Comparison of ENCODE assay signal across 14 mouse cellular contexts in the genomic region with DNA sequence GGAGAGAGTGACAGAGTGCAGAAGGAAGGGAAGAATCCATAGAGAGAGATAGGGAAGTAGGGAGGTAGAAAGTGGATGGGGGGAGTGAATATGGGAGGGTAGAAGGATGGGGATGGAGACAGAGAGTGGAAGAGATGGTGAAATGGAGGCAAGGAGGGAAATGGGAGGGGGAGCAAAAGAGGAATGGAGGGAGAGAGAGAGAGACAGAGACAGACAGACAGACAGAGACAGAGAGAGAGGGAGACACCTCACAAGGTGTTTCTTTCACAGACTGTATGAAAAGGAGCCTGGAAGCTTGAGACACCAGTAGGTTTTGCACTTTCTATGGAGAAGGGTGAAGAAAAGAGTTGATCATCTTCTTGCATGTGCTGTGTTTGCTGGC. TPM values are rescaled to one million over a fixed set of nuclear protein-coding genes. Genes with fewer than 3 reads are reported as not detected.
"Had no signal": no experiment of that assay in that cellular context is flagged by ENCODE, and none has a peak within 500 bp of the region (broad histone marks: within the 10 kb centered on the region; RNA-seq: fewer than 3 reads in every experiment).

No protein-coding gene starts in this region.

RNA-seq across cellular contexts. Expression of gene Duxf3, which starts 1.3 kb away (rescaled TPM):
- polyA plus RNA-seq: intestine, embryonic 15.5 days; kidney, postnatal 0 days; limb, embryonic 12.5 days; limb, embryonic 15.5 days; liver, embryonic 11.5 days; liver, embryonic 14.5 days; lung, embryonic 16.5 days; macrophage; midbrain, embryonic 12.5 days; midbrain, embryonic 16.5 days; myocyte; neural tube, embryonic 14.5 days; stomach, embryonic 16.5 days; thymus, adult 2 months had no signal

RNA-seq across cellular contexts. Expression of gene Gm4981, which starts 2.8 kb away (rescaled TPM):
- polyA plus RNA-seq: intestine, embryonic 15.5 days; kidney, postnatal 0 days; limb, embryonic 12.5 days; limb, embryonic 15.5 days; liver, embryonic 11.5 days; liver, embryonic 14.5 days; lung, embryonic 16.5 days; macrophage; midbrain, embryonic 12.5 days; midbrain, embryonic 16.5 days; myocyte; neural tube, embryonic 14.5 days; stomach, embryonic 16.5 days; thymus, adult 2 months had no signal

RNA-seq across cellular contexts. Expression of gene AW822073, which starts 9.0 kb away (rescaled TPM):
- polyA plus RNA-seq: intestine, embryonic 15.5 days; kidney, postnatal 0 days; limb, embryonic 12.5 days; limb, embryonic 15.5 days; liver, embryonic 11.5 days; liver, embryonic 14.5 days; lung, embryonic 16.5 days; macrophage; midbrain, embryonic 12.5 days; midbrain, embryonic 16.5 days; myocyte; neural tube, embryonic 14.5 days; stomach, embryonic 16.5 days; thymus, adult 2 months had no signal
